Mouse (Mus musculus) retina, postnatal 7 days (tissue): ENCODE data around the gene Rpl39.

Experiments
- DNase-seq: peaks from one replicate; pipeline ENCODE4 v3.0.0-alpha.2; 2012; ENCODE audit warnings: low read depth, low spot score

Rpl39 gene

DNA sequence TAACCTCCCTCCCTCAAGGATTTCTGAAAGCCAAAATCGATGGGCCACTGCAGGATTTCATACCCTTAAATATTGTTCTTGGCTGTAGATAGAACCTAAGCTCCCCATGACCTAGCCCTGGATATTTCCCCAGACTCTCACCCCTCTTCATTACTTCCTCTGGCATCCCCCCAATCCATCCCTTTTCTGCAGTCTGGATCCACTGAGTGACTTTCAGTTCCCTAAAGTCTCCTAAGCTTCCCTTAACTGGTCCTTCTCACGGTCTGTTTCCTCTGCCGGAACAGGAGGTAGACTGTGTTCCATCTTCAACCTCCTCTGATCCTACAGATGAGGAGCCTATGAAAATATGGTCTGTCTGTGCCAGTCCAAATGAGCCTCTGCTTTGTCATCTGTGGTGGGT lies 17.9 kb downstream of the Rpl39 start:
- no peak for DNase-seq

GRCm38 (mm10) chrX:37063902-37064301 lies 21.3 kb downstream of the Rpl39 start:
- no peak for DNase-seq

- DNase-seq: no peak
Observed at GRCm38 (mm10) chrX:37048890-37049823, 36.0 kb downstream of the Rpl39 start.

DNA sequence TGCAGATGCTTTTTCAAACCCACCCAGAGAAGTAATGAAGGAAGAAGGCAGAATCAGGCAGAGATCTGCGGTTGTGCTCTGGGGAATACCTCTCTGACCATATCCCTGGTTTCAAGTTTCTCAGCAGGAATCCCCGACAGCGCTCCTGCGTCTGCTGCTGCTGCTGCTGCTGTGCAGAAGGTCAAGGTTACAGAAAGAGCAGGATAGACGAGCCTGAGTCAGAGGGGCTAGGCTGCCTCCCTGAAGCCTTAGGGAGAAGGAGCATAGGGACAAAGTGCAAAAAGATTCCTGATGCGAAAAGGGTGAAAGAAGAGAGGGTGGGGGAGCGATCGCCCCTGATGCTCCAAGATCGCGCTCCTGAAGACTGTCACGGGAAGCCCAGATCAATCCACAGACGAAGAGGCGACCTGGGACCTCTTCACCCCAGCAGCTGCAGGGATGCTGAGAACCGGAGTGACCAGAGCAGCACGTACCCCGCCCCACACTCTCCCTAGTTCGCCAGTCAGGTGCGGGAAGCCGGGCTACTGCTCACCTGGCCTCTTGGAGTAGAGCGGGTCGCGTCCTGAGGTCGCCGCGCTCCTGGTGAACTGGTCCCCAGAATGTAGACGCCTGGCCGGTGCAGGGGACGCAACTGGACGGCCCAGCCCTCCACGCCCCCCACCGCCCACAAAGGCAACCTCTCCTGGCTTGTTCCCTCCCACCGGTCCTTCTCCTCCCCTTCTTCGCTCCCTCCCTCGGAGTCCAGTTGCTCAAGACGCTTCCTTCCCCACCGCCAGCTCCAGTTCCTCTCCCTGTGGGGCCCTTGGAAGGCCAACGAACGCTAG lies 36.9 kb downstream of the Rpl39 start, which contains the start of gene Sowahd:
Gene Sowahd (plus strand): TSS at position 780 of the 824 bp plus-strand sequence.
- DNase-seq: no peak

DNA sequence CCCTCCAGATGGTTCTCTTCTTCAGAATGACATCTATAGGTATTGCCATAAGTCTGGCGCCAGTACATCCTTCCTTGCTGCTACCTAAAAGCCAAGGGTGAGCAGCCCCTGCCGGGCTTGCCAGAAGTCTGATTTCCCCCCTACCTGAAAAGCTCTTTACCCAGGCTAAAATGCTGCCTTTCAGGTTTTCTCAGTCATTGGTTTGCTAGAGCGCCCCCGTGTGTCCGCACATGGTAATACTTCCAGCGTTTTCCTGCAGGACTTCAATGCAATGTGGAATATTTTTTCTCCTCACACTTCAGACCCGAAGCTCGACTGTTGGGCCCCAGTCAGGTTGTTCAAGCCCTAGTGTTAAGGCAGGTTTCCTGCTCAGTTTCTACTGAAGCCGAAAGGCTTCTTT lies 42.5 kb downstream of the Rpl39 start:
- DNase-seq: peak; percentile 27
